Mouse (Mus musculus): Measurements from ENCODE around the gene Jmjd6.

DNA sequence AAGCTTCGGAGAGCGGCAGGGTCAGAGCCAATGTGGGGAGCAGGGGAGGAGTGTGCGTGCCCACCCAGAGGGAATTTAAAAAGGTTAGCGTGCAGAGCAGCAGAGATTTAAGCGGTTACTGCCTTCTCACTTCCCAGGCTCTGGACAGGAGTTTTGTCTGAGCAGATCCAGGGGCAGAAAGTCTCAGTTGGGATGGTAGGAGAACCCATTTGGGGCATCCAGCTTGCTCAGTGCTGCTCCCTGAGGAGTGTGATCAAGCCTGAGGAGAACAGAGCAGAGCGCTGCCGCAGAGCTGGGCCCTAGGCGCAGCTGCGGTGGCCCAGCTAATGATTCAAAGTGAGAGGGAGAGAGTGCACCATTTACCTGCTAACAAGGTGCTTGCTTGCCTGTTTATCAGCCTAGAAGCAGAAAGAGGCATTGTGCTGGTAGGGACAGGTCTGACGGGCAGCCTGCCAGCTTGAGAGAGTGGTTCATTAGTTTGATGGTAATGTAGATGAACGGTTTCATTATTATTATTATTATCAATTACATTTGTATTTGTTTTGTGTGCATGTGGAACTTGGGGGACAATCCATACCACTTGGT, 34.3 kb downstream of the Jmjd6 start:
- TF ChIP-seq POLR2A (IDR thresholded peaks at IDR 0.05; ENCODE audit: borderline replicate concordance, extremely low read depth, low read depth, low read length), result no peak
- no peak for TF ChIP-seq CTCF (IDR thresholded peaks at IDR 0.05; ENCODE audit: insufficient read depth, low read length)
